Mouse (Mus musculus): ENCODE data around the gene Gfra4. TPM values are rescaled to one million over a fixed set of nuclear protein-coding genes. Genes with fewer than 3 reads are reported as not detected.

Gene Gfra4
- 2.1 TPM in 1 of 2 replicates, not detected in the other for total RNA-seq (2015; ENCODE audit: low replicate concordance)
- total RNA-seq (2017; ENCODE audit: low replicate concordance) = not detected in 2 replicates

DNA sequence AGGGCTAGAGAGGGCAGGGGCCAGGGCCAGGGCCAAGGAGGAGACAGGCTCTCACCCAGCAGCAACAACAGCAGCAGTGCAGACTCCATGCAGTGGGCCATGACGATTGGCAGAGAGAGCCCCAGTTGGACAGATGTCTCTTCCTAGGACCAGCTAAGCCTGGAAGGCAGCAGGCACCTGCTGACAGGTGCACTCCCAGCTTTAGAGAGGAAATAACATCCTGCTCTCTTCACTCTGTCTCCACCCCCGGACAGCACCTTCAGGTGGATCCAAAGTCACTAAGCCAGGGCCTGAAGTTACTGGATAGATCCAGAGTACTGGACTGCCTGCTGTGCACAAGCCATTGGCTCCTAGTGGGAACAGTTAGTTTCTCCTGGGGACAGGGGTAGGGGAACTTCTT is at the start of gene Gfra4:
Gene Gfra4 (minus strand): TSS at position 101 of the 400 bp plus-strand sequence.
- no peak for ATAC-seq (replicated peaks; ENCODE audit: low FRiP score, poor library complexity, severe bottlenecking)

DNA sequence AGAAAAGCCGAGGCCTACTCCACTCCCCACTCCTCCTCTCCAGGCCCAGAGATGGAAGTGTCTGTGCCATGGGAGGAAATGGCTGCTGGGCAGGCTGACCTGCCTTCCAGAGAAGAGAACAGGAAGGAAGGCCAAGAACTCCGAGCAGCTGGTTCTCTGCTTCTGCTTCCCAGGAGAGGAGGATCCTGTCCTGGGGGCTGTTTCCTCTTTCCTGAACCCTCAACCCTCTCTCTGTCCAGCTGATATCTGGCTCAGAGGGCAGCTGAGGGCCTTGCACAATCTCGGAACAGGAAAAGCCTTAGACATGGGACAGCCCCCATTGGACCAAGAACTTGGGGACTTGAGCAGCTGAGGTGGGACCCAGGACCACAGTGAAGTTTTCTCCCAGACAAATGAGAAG is 48.0 kb upstream of the Gfra4 start:
- no peak for ATAC-seq (replicated peaks; ENCODE audit: low FRiP score, poor library complexity, severe bottlenecking)

DNA sequence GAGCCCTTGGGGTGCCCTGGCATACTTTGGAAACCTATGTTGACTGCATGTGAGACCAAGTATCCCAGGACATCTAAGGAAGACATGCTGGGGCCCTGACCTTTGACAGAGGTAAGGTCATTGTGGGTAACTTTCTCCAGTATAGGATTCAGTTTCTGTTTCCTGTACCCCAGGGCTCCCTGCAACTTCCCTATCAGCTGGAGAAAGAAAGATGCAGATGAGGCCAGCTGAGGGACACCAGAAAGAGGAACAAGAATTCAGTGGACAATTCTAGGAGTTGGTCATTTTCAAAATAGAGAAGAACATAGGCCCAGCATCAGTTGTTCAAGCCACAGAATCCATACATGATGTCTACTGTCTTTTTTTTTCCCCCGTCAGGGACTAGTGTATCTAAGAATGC is 46.7 kb upstream of the Gfra4 start:
- ATAC-seq (replicated peaks; ENCODE audit: low FRiP score, poor library complexity, severe bottlenecking) = no peak

GRCm38 (mm10) chr2:131088581-131088980 is 45.7 kb upstream of the Gfra4 start:
- no peak for ATAC-seq (replicated peaks; ENCODE audit: low FRiP score, poor library complexity, severe bottlenecking)

DNA sequence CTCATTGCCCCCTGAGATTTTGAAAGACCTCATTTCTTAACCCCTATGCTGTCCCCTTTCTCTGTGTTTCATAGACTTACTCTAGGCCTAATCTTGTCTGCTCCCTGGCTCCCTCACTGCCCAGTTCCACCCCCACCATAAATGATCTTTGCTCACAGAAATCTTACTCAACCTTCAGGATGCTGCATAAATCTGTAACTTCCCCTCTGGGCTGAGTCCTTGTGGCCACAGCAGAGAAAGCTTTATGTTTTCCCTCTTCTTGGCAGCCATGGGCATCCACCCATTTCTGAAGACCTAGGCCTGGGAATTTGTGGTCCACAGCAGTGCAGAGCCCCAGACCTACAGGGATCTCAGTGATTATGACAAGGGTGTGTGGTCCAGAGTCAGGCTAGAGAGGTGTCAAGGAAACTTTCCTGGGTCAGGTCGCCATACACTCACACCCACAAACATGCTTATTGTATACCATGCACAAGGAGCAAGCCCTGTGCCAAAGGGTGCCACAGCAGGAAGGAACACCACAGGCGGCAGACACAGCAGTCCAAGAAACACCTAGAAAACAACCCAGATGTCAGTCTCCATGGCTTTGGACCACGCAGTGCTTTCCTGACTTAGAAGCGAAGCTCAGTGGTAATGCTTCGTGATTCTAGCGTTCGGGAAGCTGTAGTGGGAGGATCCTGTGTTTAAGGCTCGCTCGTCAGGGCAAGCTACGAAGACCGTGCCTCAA is 43.9 kb upstream of the Gfra4 start, which contains the start of gene Siglec1:
Gene Siglec1 (minus strand): TSS at position 99 of the 724 bp plus-strand sequence.
- no peak for ATAC-seq (replicated peaks; ENCODE audit: low FRiP score, poor library complexity, severe bottlenecking)

DNA sequence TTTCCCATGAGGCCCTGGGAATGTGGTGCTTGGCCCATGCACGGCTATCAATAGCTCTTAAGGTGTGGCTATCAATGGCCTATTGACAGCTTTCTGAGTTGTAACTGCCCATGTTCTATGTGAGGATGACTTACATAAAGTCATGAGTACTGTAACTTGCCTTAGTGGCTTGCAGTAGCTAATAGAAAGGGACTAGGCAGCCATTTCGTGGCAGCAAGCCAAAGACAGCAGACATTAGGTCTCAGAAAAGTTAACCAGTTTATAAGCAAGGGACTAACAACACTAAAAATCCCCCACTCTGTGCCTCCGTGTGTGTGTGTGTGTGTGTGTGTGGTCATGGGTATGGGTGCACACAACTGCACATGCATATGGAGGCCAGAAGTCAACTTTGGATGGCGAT is 41.3 kb upstream of the Gfra4 start:
- ATAC-seq (replicated peaks; ENCODE audit: low FRiP score, poor library complexity, severe bottlenecking) = no peak

GRCm38 (mm10) chr2:131080507-131080906 is 37.6 kb upstream of the Gfra4 start:
- ATAC-seq (replicated peaks; ENCODE audit: low FRiP score, poor library complexity, severe bottlenecking) = no peak

- ATAC-seq (replicated peaks; ENCODE audit: low FRiP score, poor library complexity, severe bottlenecking) = no peak
These were observed 29.6 kb upstream of the Gfra4 start for GRCm38 (mm10) chr2:131072536-131072935.

DNA sequence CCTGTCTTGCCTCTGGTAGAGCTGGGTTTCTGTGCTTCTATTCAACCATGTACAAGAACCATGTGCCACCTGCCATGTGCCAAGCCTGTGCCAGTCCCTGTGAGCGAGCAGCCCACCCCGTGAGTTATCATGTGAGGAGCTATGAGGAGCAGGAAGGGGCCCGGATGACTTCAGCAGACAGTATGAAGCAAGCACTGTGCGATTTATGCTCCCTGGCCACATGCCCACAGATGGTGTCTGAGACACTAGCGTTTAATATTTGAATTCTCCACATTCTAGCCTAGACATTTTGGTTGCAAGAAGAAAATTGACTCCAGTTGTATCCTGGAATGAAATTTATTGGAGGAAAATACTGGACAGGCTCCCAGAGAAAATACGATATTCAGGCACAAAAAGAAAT is 24.6 kb upstream of the Gfra4 start:
- no peak for ATAC-seq (replicated peaks; ENCODE audit: low FRiP score, poor library complexity, severe bottlenecking)

DNA sequence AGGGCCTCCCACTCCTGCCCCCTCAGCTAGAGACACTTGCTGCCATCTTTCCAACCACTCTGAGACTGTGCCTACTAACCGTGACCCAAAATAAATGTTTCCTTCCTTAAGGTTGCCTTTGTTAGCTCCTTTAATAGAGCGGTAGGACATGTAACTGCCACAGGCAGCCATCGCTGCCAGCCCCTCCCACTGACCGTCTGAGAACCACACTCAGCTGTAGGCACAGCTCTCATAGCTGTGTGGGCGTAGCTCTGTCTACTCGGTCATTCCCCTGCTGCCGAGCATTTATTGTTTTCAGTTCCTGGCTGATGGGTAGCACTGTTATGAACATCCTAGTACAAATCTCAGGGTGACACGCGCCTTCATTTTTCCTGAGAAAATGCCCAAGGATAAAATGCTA is 23.5 kb upstream of the Gfra4 start:
- no peak for ATAC-seq (replicated peaks; ENCODE audit: low FRiP score, poor library complexity, severe bottlenecking)

- no peak for ATAC-seq (replicated peaks; ENCODE audit: low FRiP score, poor library complexity, severe bottlenecking)
These were observed 20.5 kb upstream of the Gfra4 start, which contains the start of gene Adam33 for GRCm38 (mm10) chr2:131063404-131063864. TSS of gene Adam33 (minus strand) at chr2:131063814.

DNA sequence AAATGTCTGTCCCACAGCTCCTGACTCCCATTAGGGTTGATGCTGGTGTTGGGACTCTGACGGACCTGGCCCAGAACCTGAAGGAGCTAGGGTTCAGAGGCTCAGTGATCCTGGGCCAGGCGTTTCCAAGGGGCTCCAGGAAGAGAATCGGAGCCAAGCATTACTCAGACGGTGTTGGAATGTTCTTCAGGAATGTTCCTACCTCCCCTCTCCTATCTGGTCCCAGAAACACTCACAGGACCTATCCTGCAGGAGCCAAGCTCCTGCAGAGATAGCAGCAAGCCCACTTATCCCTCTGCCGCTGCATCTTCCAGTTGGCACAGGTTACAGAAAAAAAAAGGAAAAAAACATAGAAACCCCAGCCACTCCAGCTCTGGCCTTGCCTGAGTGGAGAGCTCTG is 18.7 kb upstream of the Gfra4 start:
- no peak for ATAC-seq (replicated peaks; ENCODE audit: low FRiP score, poor library complexity, severe bottlenecking)

DNA sequence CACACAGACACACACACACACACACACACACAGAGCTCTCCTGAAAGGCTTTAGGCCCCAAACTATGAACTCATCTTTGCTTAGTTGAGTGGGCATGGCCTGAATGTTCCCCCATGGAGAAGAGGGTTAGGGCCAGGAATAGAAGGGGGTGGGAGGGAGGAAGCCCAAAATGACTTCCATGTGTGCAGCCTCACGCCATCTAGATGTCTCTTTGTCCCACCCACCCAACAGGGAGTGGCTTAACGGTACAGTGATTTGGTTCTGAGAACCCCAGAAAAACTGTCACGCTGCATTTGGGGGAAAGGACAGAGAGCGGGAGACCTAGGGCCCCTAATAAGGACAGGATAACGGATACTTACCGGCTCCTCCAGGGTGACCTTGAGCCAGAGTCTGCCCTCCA is 17.9 kb upstream of the Gfra4 start:
- ATAC-seq (replicated peaks; ENCODE audit: low FRiP score, poor library complexity, severe bottlenecking) = no peak

- no peak for ATAC-seq (replicated peaks; ENCODE audit: low FRiP score, poor library complexity, severe bottlenecking)
These were observed 17.1 kb upstream of the Gfra4 start for GRCm38 (mm10) chr2:131059781-131060540.

- ATAC-seq (replicated peaks; ENCODE audit: low FRiP score, poor library complexity, severe bottlenecking) = no peak
These were observed 16.5 kb upstream of the Gfra4 start for GRCm38 (mm10) chr2:131059377-131059776.

DNA sequence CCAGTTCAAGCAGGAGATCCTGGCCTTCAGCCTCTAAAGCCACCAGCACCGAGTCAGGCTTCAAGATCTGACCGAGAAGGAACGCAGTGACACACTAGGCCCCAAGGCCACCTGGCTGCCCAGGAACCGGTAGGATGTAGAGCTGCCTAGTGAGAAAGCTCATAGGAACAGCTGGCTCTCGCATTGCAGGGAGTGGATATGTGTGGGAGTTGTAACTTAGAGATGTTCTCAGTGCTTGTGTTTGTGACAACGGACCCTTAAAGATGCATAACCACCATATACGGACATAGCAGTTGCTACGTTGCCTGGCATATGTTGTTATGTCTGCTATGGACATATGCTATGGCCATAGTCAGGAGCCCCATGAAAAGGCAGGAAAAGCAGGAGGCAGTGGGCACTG is 15.8 kb upstream of the Gfra4 start:
- no peak for ATAC-seq (replicated peaks; ENCODE audit: low FRiP score, poor library complexity, severe bottlenecking)

DNA sequence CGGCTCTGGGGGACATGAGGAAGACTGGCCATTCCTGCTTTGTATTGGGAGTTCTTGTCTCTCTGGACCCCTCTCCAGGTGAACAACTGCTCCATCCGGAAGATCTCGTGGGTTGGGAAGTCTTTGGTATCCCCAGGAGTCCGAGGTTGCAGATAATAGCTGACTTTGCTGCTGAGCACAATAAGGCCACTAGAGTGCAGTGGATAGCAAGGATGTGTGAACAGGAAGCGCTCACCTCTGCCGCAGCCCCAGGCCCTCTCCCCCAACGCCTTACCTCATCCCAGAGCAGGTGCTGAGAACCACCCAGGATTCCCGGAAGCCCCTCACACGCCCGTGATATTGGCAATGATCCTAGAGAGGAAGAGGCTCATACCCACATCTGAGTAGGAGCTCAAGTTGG is 13.3 kb upstream of the Gfra4 start:
- 0 out of 2 replicates have a peak, but pooled peaks have one; percentile 25 for ATAC-seq (replicated peaks; ENCODE audit: low FRiP score, poor library complexity, severe bottlenecking)

GRCm38 (mm10) chr2:131055631-131056030 is 12.7 kb upstream of the Gfra4 start:
- ATAC-seq (replicated peaks; ENCODE audit: low FRiP score, poor library complexity, severe bottlenecking) = peak; percentile 54

- ATAC-seq (replicated peaks; ENCODE audit: low FRiP score, poor library complexity, severe bottlenecking) = peak; percentile 9
These were observed 11.9 kb upstream of the Gfra4 start for GRCm38 (mm10) chr2:131054646-131055264.

- ATAC-seq (replicated peaks; ENCODE audit: low FRiP score, poor library complexity, severe bottlenecking) = peak; percentile 52
These were observed 11.2 kb upstream of the Gfra4 start for GRCm38 (mm10) chr2:131053851-131054645.

Measured in erythroblast, adult 5-6 weeks (primary cell).